Mouse (Mus musculus) left cerebral cortex, postnatal 36 days (tissue): ENCODE measurements at regions not wholly inside any gene's neighbourhood (a gene's known extent, or its start where the extent isn't known, plus 50 kb on each side); places are given as distances from the start of the nearest gene placed in this dataset.

Experiments used
- DNase-seq, 2 experiments: peaks; one replicate each; pipeline ENCODE4 v3.0.0; 2021 to 2022; ENCODE audit warnings: low spot score in 2 of 2, mixed read lengths in 1 of 2
- intact Hi-C: fragments of 180-260 bp; cut with DNase I; formaldehyde crosslinking; loops from one replicate; pipeline ENCODE4 v1.15.1; 2025

DNA sequence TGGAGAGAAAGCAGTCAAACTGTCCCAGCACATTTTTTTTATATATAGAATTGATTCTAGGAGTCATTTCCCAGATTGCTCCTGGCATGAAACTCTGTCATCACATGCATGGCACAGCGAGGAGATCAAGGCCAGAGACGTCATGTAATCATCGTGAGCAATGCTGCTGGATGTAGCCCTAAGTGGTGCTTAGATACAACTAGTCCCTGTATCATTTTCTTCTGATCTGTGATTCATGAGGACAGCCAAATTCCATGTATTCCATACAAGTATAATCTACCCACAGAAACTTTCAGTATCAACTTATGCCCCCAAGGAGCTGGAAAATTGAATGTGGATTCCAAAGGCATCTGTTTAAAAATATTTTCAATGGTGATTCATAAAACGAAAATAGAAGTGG lies 87.6 kb upstream of the Prr30 start:
- intact Hi-C loops, result no loop called here
- DNase-seq, result no peak

DNA sequence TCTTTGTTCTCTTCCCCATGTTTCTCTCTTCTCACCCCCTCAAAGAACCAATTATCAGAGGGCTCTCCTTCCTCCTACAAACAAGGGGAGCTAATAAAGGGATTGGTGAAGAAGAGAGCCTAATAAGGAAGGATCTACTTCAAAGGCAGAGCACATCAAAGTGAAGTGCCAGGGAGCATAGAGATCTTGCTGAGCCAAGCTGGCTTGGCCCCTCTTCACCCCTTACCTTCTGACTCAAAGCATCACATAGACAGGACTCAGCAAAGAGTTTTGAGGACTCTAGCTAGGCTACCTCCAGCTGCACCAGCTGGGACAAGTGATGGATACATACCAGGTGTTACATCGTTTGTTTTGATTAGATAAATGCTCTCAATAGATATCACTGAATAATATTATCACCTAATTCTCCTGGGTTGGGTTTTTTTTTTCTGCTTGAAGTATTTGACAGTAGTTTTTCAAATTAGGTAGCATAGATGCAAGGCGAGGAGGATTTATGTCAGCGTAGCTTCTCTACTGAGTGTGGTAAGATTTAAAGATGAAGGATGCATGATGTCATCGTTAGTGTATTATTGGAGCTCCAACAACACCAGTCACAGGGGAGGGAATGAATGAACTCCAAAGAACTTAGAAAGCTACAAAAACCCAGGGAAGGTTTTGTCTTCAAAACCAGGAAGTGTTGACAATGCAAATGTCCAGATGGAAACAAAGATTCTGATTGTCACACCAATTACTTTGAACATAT lies 69.1 kb upstream of the Prr30 start:
- no peak for DNase-seq
- intact Hi-C loops, result no loop called here

DNA sequence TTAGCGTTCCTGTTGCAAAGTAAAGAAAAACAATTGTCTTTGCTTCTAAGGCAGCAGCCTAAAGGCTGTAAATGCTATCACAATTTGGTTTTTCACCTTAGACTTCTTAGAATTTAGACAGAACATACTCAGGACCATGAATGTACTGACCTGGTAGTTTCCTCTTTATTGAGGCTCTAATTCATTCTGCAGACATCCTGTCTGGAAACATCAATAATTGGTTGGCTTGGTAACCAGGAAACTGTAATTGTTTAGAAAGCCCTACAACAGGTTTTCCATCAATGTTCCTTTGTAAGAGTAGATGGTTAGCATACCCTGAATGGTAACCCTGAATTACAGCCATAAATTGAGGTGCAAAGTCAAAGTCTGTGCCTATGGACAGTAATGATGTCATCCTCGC lies 67.4 kb upstream of the Prr30 start:
- intact Hi-C loops, result no loop called here
- DNase-seq, result no peak
